Comparison of ENCODE assay signal across 29 mouse cellular contexts in the genomic region with DNA sequence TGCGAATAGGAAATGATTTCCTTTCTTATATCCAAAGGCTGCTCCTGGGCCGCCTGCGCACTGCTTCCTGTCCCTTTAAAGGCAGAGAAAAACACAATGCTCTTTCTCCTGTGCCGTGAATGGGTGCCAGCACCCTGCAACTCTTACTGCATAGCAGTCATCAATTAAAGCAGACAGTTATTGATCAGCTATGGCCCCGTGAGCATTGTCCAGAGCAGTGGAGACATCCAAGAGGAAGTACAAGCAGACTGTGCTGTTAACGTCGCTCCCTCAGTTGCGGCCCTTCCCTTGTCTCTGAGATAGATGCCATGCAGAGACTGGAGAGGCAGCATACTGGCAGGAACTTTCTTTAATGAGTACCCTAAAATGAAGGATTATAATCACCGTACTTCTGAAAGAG. TPM values are rescaled to one million over a fixed set of nuclear protein-coding genes. Genes with fewer than 3 reads are reported as not detected.
DNase-seq lines count a peak whose midpoint lies in the region; ATAC-seq and TF ChIP-seq lines count a peak whose summit lies in the region.
"Had no signal": no experiment of that assay in that cellular context is flagged by ENCODE, and none has a peak within 500 bp of the region (broad histone marks: within the 10 kb centered on the region; RNA-seq: fewer than 3 reads in every experiment).

No protein-coding gene starts in this region.

- peaks cover 4% of the 10 kb centered on the region; the same call in 1 of the 2 replicates for H3K9me3 ChIP-seq in forebrain, embryonic 12.5 days
- no peaks in the 10 kb centered on the region for H3K9me3 ChIP-seq in forebrain, postnatal 0 days (ENCODE audit: low read length)
- no peaks in the 10 kb centered on the region for H3K9me3 ChIP-seq in neural tube, embryonic 12.5 days
- no peaks in the 10 kb centered on the region for H3K9me3 ChIP-seq in midbrain, embryonic 16.5 days (replicated peaks; ENCODE audit: control insufficient read depth, low read length, poor library complexity, severe bottlenecking)
- H3K9me3 ChIP-seq: forebrain, embryonic 10.5 days; liver, embryonic 12.5 days had no signal

- no peak for ATAC-seq in forebrain, embryonic 12.5 days (ENCODE audit: low FRiP score)
- no peak for ATAC-seq in forebrain, postnatal 0 days
- ATAC-seq in neural tube, embryonic 12.5 days (ENCODE audit: low FRiP score, low read depth), result 0 out of 2 replicates have a peak, but pooled peaks have one; percentile 46
- ATAC-seq in midbrain, embryonic 16.5 days, result peak; percentile 27
- no peak for ATAC-seq in erythroblast, adult 5-6 weeks (replicated peaks; ENCODE audit: low FRiP score, poor library complexity, severe bottlenecking)
- ATAC-seq: activated CD4-positive, CD25-positive, alpha-beta regulatory T cell, adult 4 months; intestine, postnatal 0 days; liver, embryonic 12.5 days had no signal

- TF ChIP-seq CTCF in forebrain, postnatal 0 days (IDR thresholded peaks at IDR 0.05; ENCODE audit: low read depth), result no peak

- H3K36me3 ChIP-seq in forebrain, embryonic 12.5 days (replicated peaks), result no peaks in the 10 kb centered on the region; the same call in 1 of the 2 replicates
- H3K36me3 ChIP-seq in forebrain, postnatal 0 days (ENCODE audit: insufficient read depth), result no peaks in the 10 kb centered on the region
- H3K36me3 ChIP-seq in neural tube, embryonic 12.5 days, result no peaks in the 10 kb centered on the region
- H3K36me3 ChIP-seq in midbrain, embryonic 16.5 days (ENCODE audit: control insufficient read depth, insufficient read depth, low read length), result no peaks in the 10 kb centered on the region
- H3K36me3 ChIP-seq: liver, embryonic 12.5 days had no signal

- no peaks in the 10 kb centered on the region for H3K27me3 ChIP-seq in forebrain, embryonic 12.5 days
- no peaks in the 10 kb centered on the region; the same call in none of the 2 replicates for H3K27me3 ChIP-seq in forebrain, postnatal 0 days (ENCODE audit: insufficient read depth, low read length)
- no peaks in the 10 kb centered on the region for H3K27me3 ChIP-seq in neural tube, embryonic 12.5 days (replicated peaks)
- H3K27me3 ChIP-seq in midbrain, embryonic 16.5 days (ENCODE audit: control insufficient read depth, insufficient read depth, low read depth, low read length), result no peaks in the 10 kb centered on the region
- H3K27me3 ChIP-seq: embryonic facial prominence, embryonic 15.5 days; kidney, embryonic 15.5 days; liver, embryonic 12.5 days had no signal

- no peak for DNase-seq in forebrain, postnatal 0 days
- no peak for DNase-seq in neural tube, embryonic 10.5 days (ENCODE audit: extremely low spot score, low spot score)
- no peak for DNase-seq in cerebellum, postnatal 25 days
- no peak for DNase-seq in cerebellum, adult 11-12 months
- DNase-seq: adrenal gland, postnatal 10 days; cerebellum, adult 8-10 months; gastrocnemius, postnatal 14 days; heart, adult 11 months; kidney, postnatal 36 days; lung, adult 18-20 months; lung, postnatal 10 days; thymus, adult 2 months had no signal

- H3K27ac ChIP-seq in forebrain, embryonic 12.5 days, result 0 out of 2 replicates have a peak overlapping the region, but pooled peaks have one; percentile 31
- no peak overlapping the region for H3K27ac ChIP-seq in forebrain, postnatal 0 days (ENCODE audit: low read depth, low read length)
- no peak overlapping the region for H3K27ac ChIP-seq in neural tube, embryonic 12.5 days
- H3K27ac ChIP-seq in midbrain, embryonic 16.5 days (ENCODE audit: low read length), result peak overlapping the region; percentile 43; the same call in 1 of the 2 replicates
- H3K27ac ChIP-seq: embryonic facial prominence, embryonic 15.5 days; forebrain, embryonic 10.5 days; kidney, embryonic 15.5 days; limb, embryonic 12.5 days; liver, embryonic 12.5 days; stomach, postnatal 0 days had no signal

- no peak overlapping the region for H3K4me2 ChIP-seq in forebrain, embryonic 12.5 days
- no peak overlapping the region for H3K4me2 ChIP-seq in forebrain, postnatal 0 days (ENCODE audit: low read depth)
- peak overlapping the region; percentile 34; the same call in 1 of the 2 replicates for H3K4me2 ChIP-seq in neural tube, embryonic 12.5 days (replicated peaks)
- H3K4me2 ChIP-seq in midbrain, embryonic 16.5 days (ENCODE audit: low read length), result peak overlapping the region; percentile 27; the same call in 1 of the 2 replicates
- H3K4me2 ChIP-seq: embryonic facial prominence, embryonic 15.5 days; heart, embryonic 11.5 days; kidney, embryonic 15.5 days; limb, embryonic 12.5 days; liver, embryonic 12.5 days had no signal

- H3K4me1 ChIP-seq in forebrain, embryonic 12.5 days, result peaks cover 9% of the 10 kb centered on the region
- no peaks in the 10 kb centered on the region for H3K4me1 ChIP-seq in forebrain, postnatal 0 days (ENCODE audit: insufficient read depth)
- peaks cover 20% of the 10 kb centered on the region; the same call in 1 of the 2 replicates for H3K4me1 ChIP-seq in neural tube, embryonic 12.5 days
- peaks cover 7% of the 10 kb centered on the region; the same call in 1 of the 2 replicates for H3K4me1 ChIP-seq in midbrain, embryonic 16.5 days (ENCODE audit: control insufficient read depth, insufficient read depth, low read length)
- H3K4me1 ChIP-seq: embryonic facial prominence, embryonic 15.5 days; forebrain, embryonic 10.5 days; kidney, embryonic 15.5 days; limb, embryonic 12.5 days; liver, embryonic 12.5 days had no signal

- no peak overlapping the region for H3K9ac ChIP-seq in forebrain, embryonic 12.5 days
- H3K9ac ChIP-seq in forebrain, postnatal 0 days, result no peak overlapping the region
- H3K9ac ChIP-seq in neural tube, embryonic 12.5 days, result no peak overlapping the region
- no peak overlapping the region for H3K9ac ChIP-seq in midbrain, embryonic 16.5 days (ENCODE audit: low read depth, low read length)
- H3K9ac ChIP-seq: embryonic facial prominence, embryonic 15.5 days; kidney, embryonic 15.5 days; limb, embryonic 12.5 days; liver, embryonic 12.5 days had no signal

- no peak overlapping the region for H3K4me3 ChIP-seq in forebrain, embryonic 12.5 days (replicated peaks)
- no peak overlapping the region for H3K4me3 ChIP-seq in forebrain, postnatal 0 days (ENCODE audit: low read depth, low read length)
- no peak overlapping the region for H3K4me3 ChIP-seq in neural tube, embryonic 12.5 days
- no peak overlapping the region for H3K4me3 ChIP-seq in midbrain, embryonic 16.5 days (ENCODE audit: low read depth, low read length)
- H3K4me3 ChIP-seq: embryonic facial prominence, embryonic 15.5 days; forebrain, embryonic 10.5 days; kidney, embryonic 15.5 days; limb, embryonic 12.5 days; liver, embryonic 12.5 days had no signal

- 83% methylated on average over 9 of the region's 9 CpGs for WGBS in forebrain, embryonic 12.5 days
- WGBS in forebrain, postnatal 0 days, result 74% methylated on average over 9 of the region's 9 CpGs
- 49% methylated on average over 9 of the region's 9 CpGs for WGBS in neural tube, embryonic 12.5 days
- WGBS in midbrain, embryonic 16.5 days, result 50% methylated on average over 9 of the region's 9 CpGs

RNA-seq across cellular contexts. Expression of a gene that starts 38.0 kb away (rescaled TPM):
- 0.08 TPM in 1 of 2 replicates, not detected in the other for polyA plus RNA-seq in forebrain, embryonic 12.5 days (2016; fragmentation: Nextera tagmentation; extraction: Ambion mirVana)
- total RNA-seq in forebrain, postnatal 0 days (2014; rRNA removed), result not detected in 2 replicates
- polyA plus RNA-seq in forebrain, postnatal 0 days (2015; fragmentation: Nextera tagmentation; extraction: Ambion mirVana), result 0.05 TPM in 1 of 2 replicates, not detected in the other
- not detected in 2 replicates for polyA plus RNA-seq in neural tube, embryonic 12.5 days (2016; fragmentation: Nextera tagmentation; extraction: Ambion mirVana)
- not detected in 2 replicates for polyA plus RNA-seq in midbrain, embryonic 16.5 days (2015; fragmentation: Nextera tagmentation; extraction: Ambion mirVana)
- not detected in 2 replicates for total RNA-seq in erythroblast, adult 5-6 weeks (2015; ENCODE audit: low replicate concordance)
- not detected in 2 replicates for total RNA-seq in erythroblast, adult 5-6 weeks (2017; ENCODE audit: low replicate concordance)
- total RNA-seq: adrenal gland, postnatal 10 days; gastrocnemius, postnatal 14 days; layer of hippocampus, adult 8-10 months; neutrophil, adult 5-6 weeks had no signal
- polyA plus RNA-seq: activated CD4-positive, CD25-positive, alpha-beta regulatory T cell, adult 4 months; embryonic facial prominence, embryonic 15.5 days; heart, postnatal 0 days; intestine, postnatal 0 days; liver, embryonic 12.5 days; small intestine, adult 2 months; stomach, postnatal 0 days; thymus, adult 2 months had no signal

Comparison
In these comparisons a context has a peak if more than half of its experiments do, and no peak if none do; other contexts are left out.
1. H3K27ac ChIP-seq: peak in forebrain, embryonic 12.5 days (single experiment) and midbrain, embryonic 16.5 days (single experiment); none in forebrain, postnatal 0 days (single experiment) and neural tube, embryonic 12.5 days (single experiment).
2. ATAC-seq: peak in neural tube, embryonic 12.5 days (single experiment) and midbrain, embryonic 16.5 days (single experiment); none in forebrain, embryonic 12.5 days (single experiment), forebrain, postnatal 0 days (single experiment) and erythroblast, adult 5-6 weeks (single experiment).
3. H3K4me2 ChIP-seq: peak in neural tube, embryonic 12.5 days (single experiment) and midbrain, embryonic 16.5 days (single experiment); none in forebrain, embryonic 12.5 days (single experiment) and forebrain, postnatal 0 days (single experiment).